Mouse (Mus musculus): ENCODE measurements around the gene Gnl1.
"Not testable (repeated sequence)": the region's sequence is repeated elsewhere in the genome, so short reads cannot be mapped to it uniquely, and the experiment has no call there.

Gene Gnl1

DNA sequence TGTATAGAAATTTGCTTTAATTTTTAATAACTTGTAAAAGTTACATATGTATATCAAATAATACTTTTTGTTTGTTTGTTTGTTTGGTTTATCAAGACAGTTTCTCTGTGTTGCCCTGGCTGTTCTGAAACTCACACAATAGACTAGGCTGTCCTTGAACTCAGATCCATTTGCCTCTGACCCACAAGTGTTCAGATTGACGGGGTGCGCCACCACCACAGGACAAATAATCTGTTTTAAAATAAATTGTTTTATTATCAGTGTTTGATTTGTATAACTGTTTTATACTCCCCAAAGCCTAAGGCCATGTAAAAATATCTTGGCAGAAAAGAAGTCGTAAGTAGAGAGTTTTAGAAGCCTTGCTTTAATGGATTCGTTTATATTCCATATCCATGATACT, 48.0 kb downstream of the Gnl1 start:
- DNase-seq = no peak

DNA sequence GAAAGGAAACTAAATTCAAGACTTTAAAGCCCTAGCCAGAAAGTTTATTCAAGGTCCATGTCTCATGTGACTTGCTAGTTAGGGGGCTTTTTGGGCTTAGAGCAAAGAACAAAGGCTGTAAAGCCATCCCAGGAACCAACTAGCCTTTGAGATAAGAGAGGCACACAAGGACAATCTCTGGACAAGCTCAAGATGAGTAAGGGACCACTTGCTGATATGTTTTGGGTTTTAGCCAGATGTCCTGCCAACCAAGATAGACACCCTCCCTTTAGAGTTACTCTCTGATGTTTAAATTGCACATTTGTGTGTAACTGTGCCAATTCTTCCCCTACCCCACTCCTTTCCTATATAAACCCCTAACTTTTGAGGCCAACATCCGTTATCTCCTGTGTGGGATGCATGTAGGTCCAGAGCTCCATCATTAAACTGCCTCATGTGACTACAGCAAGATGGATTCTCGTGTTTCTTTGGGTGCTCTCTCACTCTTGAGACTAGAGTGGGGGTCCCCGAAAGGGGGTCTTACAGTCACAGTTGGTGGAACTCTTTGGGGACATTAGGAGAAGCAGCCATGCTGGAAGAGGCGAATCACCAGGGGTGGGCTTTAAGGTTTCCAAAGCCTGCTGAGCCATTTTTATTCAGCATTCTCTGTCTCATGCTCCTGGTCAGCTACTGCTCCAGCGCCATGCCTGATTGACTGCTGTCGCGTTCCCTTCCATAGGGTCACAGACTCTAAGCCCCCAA, 49.4 kb downstream of the Gnl1 start:
- no peak for DNase-seq

DNA sequence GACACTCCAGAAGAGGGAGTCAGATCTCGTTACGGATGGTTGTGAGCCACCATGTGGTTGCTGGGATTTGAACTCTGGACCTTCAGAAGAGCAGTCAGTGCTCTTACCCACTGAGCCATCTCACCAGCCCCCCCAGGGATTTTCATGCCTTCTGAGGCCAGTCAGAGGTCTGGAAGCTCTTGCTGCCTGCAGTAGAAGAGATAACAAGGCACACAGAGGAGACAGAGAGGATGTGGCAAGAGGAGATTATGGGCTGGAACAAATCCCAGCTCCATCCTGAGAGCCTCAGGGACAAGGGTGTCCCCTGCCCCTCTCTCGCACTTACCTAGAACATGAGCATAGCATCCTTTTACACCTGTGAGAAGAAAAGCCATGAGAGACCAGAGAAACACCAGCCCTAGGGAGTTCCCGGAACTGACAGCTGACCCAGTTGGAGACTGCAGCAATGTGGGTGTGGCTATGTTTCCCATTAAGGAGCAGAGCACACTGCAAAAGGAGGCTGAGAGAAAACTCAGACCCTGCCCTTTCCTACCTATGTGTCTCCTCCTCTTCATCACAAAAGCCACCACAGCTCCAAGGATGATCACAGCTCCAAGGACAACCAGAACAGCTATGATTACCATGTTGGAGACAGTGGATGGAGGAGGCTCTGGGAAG, 50.5 kb downstream of the Gnl1 start:
- DNase-seq = peak in 1 of 2 experiments; percentile 36

DNA sequence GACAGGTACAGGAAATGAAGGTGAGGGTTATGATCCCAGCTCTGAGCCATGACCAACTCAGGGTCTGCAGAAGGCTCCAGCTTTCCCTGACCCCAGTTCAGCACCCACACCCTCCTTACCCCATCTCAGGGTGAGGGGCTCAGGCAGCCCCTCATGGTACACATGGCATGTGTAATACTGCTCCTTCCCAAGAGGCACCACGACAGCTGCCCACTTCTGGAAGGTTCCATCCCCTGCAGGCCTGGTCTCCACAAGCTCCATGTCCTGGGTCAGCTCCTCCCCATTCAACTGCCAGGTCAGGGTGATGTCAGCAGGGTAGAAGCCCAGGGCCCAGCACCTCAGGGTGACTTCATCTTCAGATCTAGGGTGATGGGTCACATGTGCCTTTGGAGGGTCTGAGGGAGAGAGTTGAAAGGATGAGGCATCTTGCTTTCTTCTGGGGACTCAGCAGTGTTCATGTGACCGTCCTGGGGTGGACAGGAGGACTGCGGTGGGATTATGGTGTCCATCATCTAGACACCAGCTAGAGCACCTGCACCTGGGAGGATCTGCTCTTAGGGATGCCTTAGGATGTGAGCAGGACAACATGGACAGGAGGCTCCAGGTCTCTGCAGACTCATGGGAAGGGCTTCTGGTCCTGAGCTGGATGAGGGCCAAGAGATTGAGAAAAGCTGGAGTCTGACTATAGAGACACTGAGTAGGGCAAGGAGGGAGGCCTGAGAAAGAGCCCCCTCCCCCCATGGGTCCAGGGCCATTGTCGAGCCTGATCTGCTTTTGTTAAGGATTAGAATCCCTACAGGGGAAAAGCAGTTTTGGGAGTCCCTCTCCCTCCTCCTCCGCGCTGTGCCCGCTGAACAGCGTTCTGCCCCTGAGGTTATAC, 51.3 kb downstream of the Gnl1 start:
- not testable (repeated sequence) for DNase-seq

DNA sequence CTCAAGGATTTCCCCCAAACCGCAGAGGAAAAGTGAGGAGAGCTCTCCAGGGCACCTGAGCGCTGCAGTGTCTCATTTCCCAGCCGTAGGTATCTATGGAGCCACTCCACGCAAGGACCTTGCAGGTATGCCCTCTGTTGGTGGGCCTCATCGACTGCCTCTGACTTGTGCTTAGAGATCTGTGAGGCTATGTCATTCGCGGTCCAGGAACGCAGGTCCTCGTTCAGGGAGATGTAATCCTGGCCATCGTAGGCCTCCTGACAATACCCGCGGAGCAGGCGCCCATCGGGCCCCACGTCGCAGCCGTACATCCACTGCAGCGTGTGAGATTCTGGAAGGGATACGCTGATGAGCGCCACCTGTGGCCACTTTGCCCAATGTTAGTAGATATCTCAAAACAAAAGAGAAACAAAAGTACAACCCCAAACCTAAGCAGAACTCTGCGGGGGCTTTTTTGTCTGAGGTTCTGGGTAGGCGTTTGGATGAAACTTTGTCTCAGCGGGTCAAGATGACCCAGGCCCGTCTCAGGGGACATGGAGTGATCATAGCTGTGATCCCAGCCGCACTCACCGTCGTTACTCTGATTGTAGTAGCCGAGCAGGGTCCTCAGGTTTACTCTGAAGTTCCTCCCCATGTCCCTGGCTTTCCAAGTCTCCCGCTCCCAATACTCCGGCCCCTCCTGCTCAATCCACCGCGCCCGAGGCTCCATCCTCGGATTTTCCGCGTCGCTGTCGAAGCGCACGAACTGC, 52.1 kb downstream of the Gnl1 start:
- DNase-seq = peak; percentile 64 to 71

DNA sequence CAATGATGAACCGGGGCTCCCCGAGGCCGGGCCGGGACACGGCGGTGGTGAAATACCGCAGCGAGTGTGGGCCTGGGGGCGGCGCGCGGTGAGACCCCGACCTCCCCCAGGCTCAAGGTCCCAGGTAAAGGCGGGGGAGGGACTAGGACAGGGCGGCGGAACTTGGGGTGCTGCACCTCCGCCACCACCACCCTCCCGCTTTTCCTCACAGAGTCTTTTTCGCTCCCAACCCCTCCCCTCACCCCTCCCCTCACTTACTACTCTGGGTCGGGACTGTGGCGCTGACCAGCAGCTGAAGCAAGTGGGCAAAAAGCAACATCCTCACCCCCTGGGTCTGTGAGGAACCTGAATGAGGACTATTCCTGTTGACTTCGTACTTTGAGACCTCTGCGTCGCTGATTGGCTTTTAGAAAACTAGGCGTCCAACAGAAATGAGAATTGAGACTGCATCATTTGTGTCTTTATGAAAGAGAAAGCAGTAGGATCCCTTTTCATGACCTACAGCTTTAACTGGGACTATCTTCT, 52.8 kb downstream of the Gnl1 start, which contains the start of gene H2-T23:
H2-T23 (minus strand) TSS at position 505 of the 525 bp plus-strand sequence.
- DNase-seq = peak; percentile 68 to 73

DNA sequence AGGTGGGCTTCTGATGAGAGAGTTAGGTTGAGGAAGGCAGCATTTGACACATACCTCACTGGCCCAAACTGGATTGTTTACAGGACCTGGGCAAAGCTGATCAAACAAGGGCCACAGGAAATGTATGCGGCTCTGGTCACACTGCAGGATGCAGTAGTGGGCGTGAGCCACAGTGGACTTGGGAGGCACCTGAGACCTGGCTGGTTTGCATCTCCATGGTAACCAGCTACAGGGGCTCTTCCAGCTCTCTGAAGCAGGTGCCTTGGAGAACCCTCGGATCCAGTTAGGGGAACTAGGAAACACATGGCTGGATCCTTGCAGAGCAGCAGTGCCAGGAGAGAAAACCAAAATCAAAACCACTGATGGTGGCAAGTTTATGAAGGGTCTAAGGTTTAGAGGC, 54.9 kb downstream of the Gnl1 start:
- not testable (repeated sequence) for DNase-seq

DNA sequence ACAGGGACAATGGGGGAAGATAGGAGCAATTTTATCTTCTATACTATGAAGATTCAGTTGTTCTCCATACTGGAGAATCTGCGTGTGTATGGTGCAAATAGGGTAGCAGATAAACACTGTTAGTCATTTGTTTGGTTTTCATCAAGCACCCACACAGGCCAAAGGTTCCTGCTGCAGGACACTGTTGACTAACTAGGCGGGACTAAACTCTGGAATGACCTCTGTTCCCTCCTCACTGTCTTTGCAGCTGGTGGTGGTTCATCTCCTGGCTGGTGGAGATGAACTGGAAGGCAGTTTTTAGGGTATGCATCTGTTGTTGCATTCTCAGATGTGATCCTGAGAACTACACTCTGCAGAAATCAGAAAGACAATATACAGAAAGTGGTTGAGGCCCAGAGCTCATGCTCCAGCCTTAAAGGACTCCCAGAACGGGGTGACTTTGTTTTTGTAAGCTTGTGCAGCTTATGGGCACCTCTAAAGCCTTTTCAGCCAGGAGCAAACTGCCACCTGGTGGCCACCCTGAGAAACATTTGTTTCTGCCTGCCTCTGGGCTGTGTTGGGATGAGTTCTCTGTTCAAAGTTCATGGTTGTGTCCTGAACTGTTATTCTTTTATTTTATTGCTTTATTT, 55.5 kb downstream of the Gnl1 start:
- DNase-seq = peak; percentile 64 to 65

DNA sequence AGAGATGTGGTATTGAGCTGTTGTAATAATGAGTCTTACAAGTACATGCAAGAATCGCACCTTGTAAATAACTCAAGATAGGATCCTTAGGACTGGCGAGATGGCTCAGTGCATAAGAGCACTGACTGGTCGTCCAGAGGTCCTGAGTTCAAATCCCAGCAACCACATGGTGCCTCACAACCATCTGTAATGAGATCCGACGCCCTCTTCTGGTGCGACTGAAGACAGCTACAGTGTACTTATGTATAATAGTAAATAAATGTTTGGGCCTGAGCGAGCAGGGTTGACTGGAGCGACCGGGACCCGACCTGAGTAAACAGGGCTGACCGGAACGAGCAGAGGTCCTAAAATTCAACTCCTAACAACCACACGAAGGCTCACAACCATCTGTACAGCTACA, 56.5 kb downstream of the Gnl1 start:
- DNase-seq = not testable (repeated sequence)

All from lung, adult 18-20 months (tissue).